Mouse (Mus musculus) erythroblast, adult 5-6 weeks (primary cell): ENCODE data around the gene Rbms1. TPM values are rescaled to one million over a fixed set of nuclear protein-coding genes. Genes with fewer than 3 reads are reported as not detected.

Source experiments
- total RNA-seq, 2 experiments: library from RNA; stranded (forward) in 1 of 2; stranded (reverse) in 1 of 2; fragments of 150-400 nt in 1 of 2; fragments of 200-764, 138-1000 nt in 1 of 2; gene quantifications; 2 replicates each; pipeline versions ENCODE4 v1.2.3 to v1.2.4; 2015 to 2017; ENCODE audit warnings: low replicate concordance in 2 of 2

Rbms1 gene
- total RNA-seq, 2 experiments from 2014 or later = 17.9 to 18.3 TPM

Other genes starting within 250 kb of the Rbms1 start
- not detected in 2 replicates for gene Itgb6, start 240.5 kb downstream of the Rbms1 start, total RNA-seq (2015; ENCODE audit: low replicate concordance)
- gene Itgb6, start 240.5 kb downstream of the Rbms1 start, total RNA-seq (2017; ENCODE audit: low replicate concordance) = not detected in 2 replicates